Mouse (Mus musculus) limb, embryonic 13.5 days (tissue): Measurements from ENCODE around the gene Smpdl3a. TPM values are rescaled to one million over a fixed set of nuclear protein-coding genes. Genes with fewer than 3 reads are reported as not detected.

ENCODE experiments used
- ATAC-seq: fragments of 200-750 bp; cut with Nextera tagmentation; 2 replicates; pipeline ENCODE4 v1.8.0; 2017; ENCODE audit warnings: low read depth, moderate number of reproducible peaks, moderate TSS enrichment; ENCODE audit not compliant: low FRiP score
- H3K27ac ChIP-seq: fragments of 300-500 bp; sonication (generic); 2 replicates; pipeline ENCODE4 v1.5.1; 2015; ENCODE audit warnings: inconsistent platforms, mild to moderate bottlenecking, moderate library complexity
- H3K27me3 ChIP-seq: fragments of 300-500 bp; sonication (generic); 2 replicates; pipeline ENCODE4 v1.6.1; 2015; ENCODE audit warnings: mild to moderate bottlenecking, inconsistent platforms
- H3K36me3 ChIP-seq: fragments of 300-500 bp; sonication (generic); 2 replicates; pipeline ENCODE4 v1.6.1; 2015; ENCODE audit warnings: inconsistent platforms, mild to moderate bottlenecking, moderate library complexity
- H3K4me1 ChIP-seq: fragments of 300-500 bp; sonication (generic); 2 replicates; pipeline ENCODE4 v1.6.1; 2015; ENCODE audit warnings: inconsistent platforms
- H3K4me2 ChIP-seq: fragments of 300-500 bp; sonication (generic); replicated peaks from 2 replicates; pipeline ENCODE4 v1.6.1; 2015; ENCODE audit warnings: inconsistent platforms, mild to moderate bottlenecking, moderate library complexity
- H3K4me3 ChIP-seq: fragments of 300-500 bp; sonication (generic); 2 replicates; pipeline ENCODE4 v1.5.1; 2015; ENCODE audit warnings: moderate library complexity, mild to moderate bottlenecking, inconsistent platforms
- H3K9ac ChIP-seq: fragments of 300-500 bp; sonication (generic); 2 replicates; pipeline ENCODE4 v1.6.1; 2015; ENCODE audit warnings: mild to moderate bottlenecking, inconsistent platforms
- H3K9me3 ChIP-seq: fragments of 300-500 bp; sonication (generic); 2 replicates; pipeline ENCODE4 v1.6.1; 2016; ENCODE audit warnings: inconsistent platforms
- WGBS: fragments of 180-500 bp; shearing (Covaris S2); methylation state at CpG from one replicate; pipeline ENCODE4 v1.1.7; 2015; 5-methylcytosine and 5-hydroxymethylcytosine counted together
- polyA plus RNA-seq: library from polyadenylated mRNA; unstranded; fragments of >200 nt; fragmentation: Nextera tagmentation; extraction: Ambion mirVana; gene quantifications from 2 replicates; pipeline ENCODE4 v1.2.1, GENCODE M21; 2015

Smpdl3a gene
- 10.7 and 11.6 TPM in 2 replicates for polyA plus RNA-seq

GRCm38 (mm10) chr10:57794018-57794417, at the start of gene Smpdl3a:
Gene Smpdl3a, plus strand, starts transcription at chr10:57794335.
- Histone ChIP-seq H3K4me2 (peak within 1 kb of the TSS; percentile 96), H3K9ac (peak within 1 kb of the TSS; percentile 73), H3K27me3 (no peaks in the 10 kb centered on the region), H3K9me3 (no peaks in the 10 kb centered on the region), H3K4me1 (peaks cover 17% of the 10 kb centered on the region), H3K27ac (no peak within 1 kb of the TSS), H3K36me3 (no peaks in the 10 kb centered on the region), H3K4me3 (peak within 1 kb of the TSS; percentile 59)
- ATAC-seq: no peak
- WGBS: 75% methylated on average over 7 of the region's 7 CpGs

- H3K4me3 ChIP-seq: no peak overlapping the region
- 0 out of 2 replicates have a peak, but pooled peaks cover 5% of the 10 kb centered on the region for H3K27me3 ChIP-seq
- no peak overlapping the region for H3K4me2 ChIP-seq
- no peak overlapping the region for H3K27ac ChIP-seq
- no peaks in the 10 kb centered on the region for H3K36me3 ChIP-seq
- H3K9ac ChIP-seq: no peak overlapping the region
- no peak for ATAC-seq
- H3K4me1 ChIP-seq: no peaks in the 10 kb centered on the region
- H3K9me3 ChIP-seq: no peaks in the 10 kb centered on the region
Measured at GRCm38 (mm10) chr10:57745452-57745851, 48.7 kb upstream of the Smpdl3a start.

- H3K9me3 ChIP-seq: no peaks in the 10 kb centered on the region
- H3K4me2 ChIP-seq: no peak overlapping the region
- no peaks in the 10 kb centered on the region for H3K27me3 ChIP-seq
- no peak overlapping the region for H3K4me3 ChIP-seq
- no peak overlapping the region for H3K27ac ChIP-seq
- H3K36me3 ChIP-seq: no peaks in the 10 kb centered on the region
- H3K4me1 ChIP-seq: no peaks in the 10 kb centered on the region
- no peak overlapping the region for H3K9ac ChIP-seq
- no peak for ATAC-seq
Measured at GRCm38 (mm10) chr10:57747127-57747526, 47.0 kb upstream of the Smpdl3a start.

- H3K9me3 ChIP-seq: no peaks in the 10 kb centered on the region
- no peaks in the 10 kb centered on the region for H3K27me3 ChIP-seq
- no peak overlapping the region for H3K9ac ChIP-seq
- no peak overlapping the region for H3K4me2 ChIP-seq
- WGBS: 60% methylated on average over 1 of the region's 1 CpGs
- no peak overlapping the region for H3K27ac ChIP-seq
- H3K4me3 ChIP-seq: no peak overlapping the region
- H3K4me1 ChIP-seq: no peaks in the 10 kb centered on the region
- no peaks in the 10 kb centered on the region for H3K36me3 ChIP-seq
- no peak for ATAC-seq
Measured at GRCm38 (mm10) chr10:57753343-57753742, 40.8 kb upstream of the Smpdl3a start.

- Histone ChIP-seq H3K36me3 (no peaks in the 10 kb centered on the region), H3K27me3 (no peaks in the 10 kb centered on the region), H3K9me3 (no peaks in the 10 kb centered on the region), H3K9ac (no peak overlapping the region), H3K4me2 (no peak overlapping the region), H3K27ac (no peak overlapping the region), H3K4me3 (no peak overlapping the region), H3K4me1 (no peaks in the 10 kb centered on the region)
- no peak for ATAC-seq
- 94% methylated on average over 2 of the region's 2 CpGs for WGBS
Measured at GRCm38 (mm10) chr10:57755201-57755736, 38.9 kb upstream of the Smpdl3a start.

GRCm38 (mm10) chr10:57758999-57759398, 35.1 kb upstream of the Smpdl3a start:
- no peak overlapping the region for H3K27ac ChIP-seq
- no peak overlapping the region for H3K9ac ChIP-seq
- no peaks in the 10 kb centered on the region for H3K4me1 ChIP-seq
- no peak overlapping the region for H3K4me2 ChIP-seq
- no peaks in the 10 kb centered on the region for H3K36me3 ChIP-seq
- ATAC-seq: no peak
- WGBS: 89% methylated on average over 2 of the region's 2 CpGs
- H3K9me3 ChIP-seq: no peaks in the 10 kb centered on the region
- no peak overlapping the region for H3K4me3 ChIP-seq
- no peaks in the 10 kb centered on the region for H3K27me3 ChIP-seq

- Histone ChIP-seq H3K4me1 (no peaks in the 10 kb centered on the region), H3K36me3 (no peaks in the 10 kb centered on the region), H3K27me3 (no peaks in the 10 kb centered on the region), H3K9me3 (no peaks in the 10 kb centered on the region), H3K4me2 (no peak overlapping the region), H3K4me3 (no peak overlapping the region), H3K9ac (no peak overlapping the region), H3K27ac (no peak overlapping the region)
- no peak for ATAC-seq
- WGBS: 74% methylated on average over 3 of the region's 3 CpGs
Measured at GRCm38 (mm10) chr10:57760694-57761093, 33.4 kb upstream of the Smpdl3a start.

GRCm38 (mm10) chr10:57763044-57763443, 31.1 kb upstream of the Smpdl3a start:
- Histone ChIP-seq H3K27ac (no peak overlapping the region), H3K4me3 (no peak overlapping the region), H3K36me3 (no peaks in the 10 kb centered on the region), H3K9me3 (no peaks in the 10 kb centered on the region), H3K9ac (no peak overlapping the region), H3K27me3 (no peaks in the 10 kb centered on the region), H3K4me1 (no peaks in the 10 kb centered on the region), H3K4me2 (no peak overlapping the region)
- ATAC-seq: no peak
- 30% methylated on average over 1 of the region's 1 CpGs for WGBS

- Histone ChIP-seq H3K4me2 (no peak overlapping the region), H3K9ac (no peak overlapping the region), H3K27ac (no peak overlapping the region), H3K4me3 (no peak overlapping the region), H3K27me3 (no peaks in the 10 kb centered on the region), H3K36me3 (no peaks in the 10 kb centered on the region), H3K9me3 (no peaks in the 10 kb centered on the region), H3K4me1 (peaks cover 10% of the 10 kb centered on the region)
- 33% methylated on average over 12 of the region's 13 CpGs for WGBS
- no peak for ATAC-seq
Measured at GRCm38 (mm10) chr10:57783289-57784130, 10.6 kb upstream of the Smpdl3a start.

GRCm38 (mm10) chr10:57784131-57784875, 9.8 kb upstream of the Smpdl3a start:
- no peak overlapping the region for H3K27ac ChIP-seq
- ATAC-seq: peak; percentile 48; the same call in 1 of the 2 replicates
- 18% methylated on average over 7 of the region's 7 CpGs for WGBS

GRCm38 (mm10) chr10:57784876-57785150, 9.3 kb upstream of the Smpdl3a start, which contains the start of gene Fabp7:
Gene Fabp7, plus strand, starts transcription at chr10:57784881.
- no peak for ATAC-seq
- Histone ChIP-seq H3K27ac (no peak within 1 kb of the TSS), H3K27me3 (no peaks in the 10 kb centered on the region), H3K4me2 (peak within 1 kb of the TSS; percentile 27; the same call in 1 of the 2 replicates), H3K36me3 (no peaks in the 10 kb centered on the region), H3K4me3 (no peak within 1 kb of the TSS), H3K4me1 (peaks cover 10% of the 10 kb centered on the region), H3K9me3 (no peaks in the 10 kb centered on the region), H3K9ac (0 out of 2 replicates have a peak within 1 kb of the TSS, but pooled peaks have one; percentile 13)
- 27% methylated on average over 7 of the region's 7 CpGs for WGBS

More at GRCm38 (mm10) chr10:57784131-57784875, 9.8 kb upstream of the Smpdl3a start:
- H3K4me1 ChIP-seq: peaks cover 10% of the 10 kb centered on the region
- 0 out of 2 replicates have a peak overlapping the region, but pooled peaks have one; percentile 13 for H3K9ac ChIP-seq
- no peak overlapping the region for H3K4me3 ChIP-seq
- H3K4me2 ChIP-seq: peak overlapping the region; percentile 27; the same call in 1 of the 2 replicates
- H3K36me3 ChIP-seq: no peaks in the 10 kb centered on the region
- H3K9me3 ChIP-seq: no peaks in the 10 kb centered on the region
- H3K27me3 ChIP-seq: no peaks in the 10 kb centered on the region

- Histone ChIP-seq H3K9me3 (no peaks in the 10 kb centered on the region), H3K4me1 (peaks cover 10% of the 10 kb centered on the region), H3K9ac (no peak overlapping the region), H3K27ac (no peak overlapping the region), H3K4me2 (no peak overlapping the region), H3K4me3 (no peak overlapping the region), H3K36me3 (no peaks in the 10 kb centered on the region), H3K27me3 (no peaks in the 10 kb centered on the region)
- 67% methylated on average over 2 of the region's 2 CpGs for WGBS
- ATAC-seq: no peak
Measured at GRCm38 (mm10) chr10:57785552-57785951, 8.6 kb upstream of the Smpdl3a start.
